Mouse (Mus musculus) lung, postnatal 36 days (tissue): ENCODE data around the gene Dysf.

Experiments
- DNase-seq: peaks from one replicate; pipeline ENCODE4 v3.0.0; 2022; ENCODE audit warnings: mixed read lengths

Gene Dysf

GRCm38 (mm10) chr6:84124609-84125008 lies 116.2 kb downstream of the Dysf start:
- DNase-seq: no peak

GRCm38 (mm10) chr6:84125101-84125500 lies 116.7 kb downstream of the Dysf start:
- DNase-seq: no peak

- no peak for DNase-seq
Observed at GRCm38 (mm10) chr6:84128229-84128628, 119.8 kb downstream of the Dysf start.

- no peak for DNase-seq
Observed at GRCm38 (mm10) chr6:84130867-84131266, 122.5 kb downstream of the Dysf start.

- no peak for DNase-seq
Observed at GRCm38 (mm10) chr6:84131539-84131938, 123.1 kb downstream of the Dysf start.

GRCm38 (mm10) chr6:84133053-84133452 lies 124.7 kb downstream of the Dysf start:
- no peak for DNase-seq

- no peak for DNase-seq
Observed at GRCm38 (mm10) chr6:84133996-84134721, 125.8 kb downstream of the Dysf start.

GRCm38 (mm10) chr6:84134722-84135394 lies 126.5 kb downstream of the Dysf start:
- DNase-seq: peak; percentile 38

- no peak for DNase-seq
Observed at GRCm38 (mm10) chr6:84135709-84136108, 127.3 kb downstream of the Dysf start.

- no peak for DNase-seq
Observed at GRCm38 (mm10) chr6:84136345-84136744, 128.0 kb downstream of the Dysf start.

GRCm38 (mm10) chr6:84139932-84140331 lies 131.5 kb downstream of the Dysf start:
- peak; percentile 19 for DNase-seq

GRCm38 (mm10) chr6:84142481-84142880 lies 134.1 kb downstream of the Dysf start:
- no peak for DNase-seq

- DNase-seq: peak; percentile 22
Observed at GRCm38 (mm10) chr6:84143328-84143727, 134.9 kb downstream of the Dysf start.

GRCm38 (mm10) chr6:84144393-84144792 lies 136.0 kb downstream of the Dysf start:
- no peak for DNase-seq

GRCm38 (mm10) chr6:84147206-84148004 lies 139.0 kb downstream of the Dysf start:
- no peak for DNase-seq

- DNase-seq: peak; percentile 50
Observed at GRCm38 (mm10) chr6:84148470-84148869, 140.1 kb downstream of the Dysf start.

- no peak for DNase-seq
Observed at GRCm38 (mm10) chr6:84154508-84154907, 146.1 kb downstream of the Dysf start.

- DNase-seq: no peak
Observed at GRCm38 (mm10) chr6:84155765-84156164, 147.4 kb downstream of the Dysf start.

- no peak for DNase-seq
Observed at GRCm38 (mm10) chr6:84156481-84157025, 148.2 kb downstream of the Dysf start.

- no peak for DNase-seq
Observed at GRCm38 (mm10) chr6:84159046-84159445, 150.7 kb downstream of the Dysf start.

GRCm38 (mm10) chr6:84167612-84168011 lies 159.2 kb downstream of the Dysf start:
- no peak for DNase-seq

GRCm38 (mm10) chr6:84168571-84168970 lies 160.2 kb downstream of the Dysf start:
- no peak for DNase-seq

GRCm38 (mm10) chr6:84173626-84174025 lies 165.2 kb downstream of the Dysf start:
- no peak for DNase-seq
